Comparison of ENCODE assay signal across 19 mouse cellular contexts in genomic region chr2:52638857-52639529, GRCm38 (mm10). TPM values are rescaled to one million over a fixed set of nuclear protein-coding genes. Genes with fewer than 3 reads are reported as not detected.
DNase-seq lines count a peak whose midpoint lies in the region; ATAC-seq and TF ChIP-seq lines count a peak whose summit lies in the region.
"Had no signal": no experiment of that assay in that cellular context is flagged by ENCODE, and none has a peak within 500 bp of the region (broad histone marks: within the 10 kb centered on the region; RNA-seq: fewer than 3 reads in every experiment).

No protein-coding gene starts in this region.

- no peak overlapping the region for H3K9ac ChIP-seq in lung, embryonic 14.5 days
- H3K9ac ChIP-seq: forebrain, postnatal 0 days; heart, embryonic 13.5 days; hindbrain, embryonic 12.5 days; limb, embryonic 13.5 days; liver, embryonic 13.5 days had no signal

- no peak overlapping the region for H3K27ac ChIP-seq in lung, embryonic 14.5 days (ENCODE audit: low read depth)
- H3K27ac ChIP-seq: heart, adult 2 months; heart, embryonic 13.5 days; hindbrain, embryonic 12.5 days; limb, embryonic 13.5 days; liver, embryonic 13.5 days; midbrain, embryonic 10.5 days had no signal

- ATAC-seq in lung, embryonic 14.5 days (ENCODE audit: insufficient read depth) = no peak; the same call in 1 of the 2 replicates
- ATAC-seq in CD4-positive, CD25-positive, alpha-beta regulatory T cell, adult 4 months = no peak

- H3K36me3 ChIP-seq in lung, embryonic 14.5 days (ENCODE audit: insufficient read depth) = no peaks in the 10 kb centered on the region
- H3K36me3 ChIP-seq: heart, embryonic 13.5 days; hindbrain, embryonic 12.5 days; limb, embryonic 13.5 days; liver, embryonic 13.5 days; midbrain, embryonic 10.5 days had no signal

- no peak for TF ChIP-seq CTCF in lung, embryonic 14.5 days (IDR thresholded peaks at IDR 0.05; ENCODE audit: low read depth)

- H3K4me1 ChIP-seq in lung, embryonic 14.5 days (ENCODE audit: insufficient read depth) = no peaks in the 10 kb centered on the region
- H3K4me1 ChIP-seq: liver, embryonic 13.5 days had no signal

- H3K9me3 ChIP-seq in lung, embryonic 14.5 days (ENCODE audit: low read depth, low read length) = no peaks in the 10 kb centered on the region
- H3K9me3 ChIP-seq: heart, embryonic 13.5 days; hindbrain, embryonic 12.5 days; limb, embryonic 13.5 days; liver, embryonic 13.5 days; midbrain, embryonic 10.5 days had no signal

- peak; percentile 41 for DNase-seq in cerebellum, adult 9-11 months
- DNase-seq in cerebellum, adult 11-12 months = no peak
- DNase-seq in lung, adult 18-20 months = peak; percentile 52 to 58
- no peak for DNase-seq in lung, postnatal 14 days
- DNase-seq in lung, embryonic 14.5 days = peak; percentile 3
- DNase-seq in lung, postnatal 4 days = peak; percentile 12 to 33
- DNase-seq: adrenal gland, postnatal 10 days; B cell, adult 2 months; forebrain, postnatal 0 days; heart, adult 2 months; kidney, adult 11 months; layer of hippocampus, postnatal 36 days; liver, embryonic 13.5 days; thymus, postnatal 25 days had no signal

- H3K27me3 ChIP-seq in lung, embryonic 14.5 days (ENCODE audit: insufficient read depth, low read length) = no peaks in the 10 kb centered on the region

- no peak overlapping the region for H3K4me3 ChIP-seq in lung, embryonic 14.5 days (ENCODE audit: low read depth, low read length)
- H3K4me3 ChIP-seq: heart, adult 2 months; heart, embryonic 13.5 days; hindbrain, embryonic 12.5 days; limb, embryonic 13.5 days; liver, embryonic 13.5 days; midbrain, embryonic 10.5 days had no signal

- 41% methylated on average over 6 of the region's 6 CpGs for WGBS in lung, embryonic 14.5 days

- no peak overlapping the region for H3K4me2 ChIP-seq in lung, embryonic 14.5 days
- H3K4me2 ChIP-seq: heart, embryonic 13.5 days; hindbrain, embryonic 12.5 days; limb, embryonic 13.5 days; liver, embryonic 13.5 days had no signal

RNA-seq across cellular contexts. Expression of gene Cacnb4, which starts 37.6 kb away (rescaled TPM):
- polyA plus RNA-seq in lung, embryonic 14.5 days (2014; fragmentation: Nextera tagmentation; extraction: Ambion mirVana) = 0.39 and 0.96 TPM in 2 replicates
- under 1 TPM; 0.28 to 0.42 TPM for polyA plus RNA-seq in CD4-positive, CD25-positive, alpha-beta regulatory T cell, adult 4 months (2017; shearing (Covaris generic))

Comparison
In these comparisons a context has a peak if more than half of its experiments do, and no peak if none do; other contexts are left out.
1. DNase-seq: peak in cerebellum, adult 9-11 months (single experiment), lung, adult 18-20 months (2 of 2), lung, embryonic 14.5 days (single experiment) and lung, postnatal 4 days (2 of 2); none in cerebellum, adult 11-12 months (single experiment) and lung, postnatal 14 days (single experiment).